Mouse (Mus musculus): ENCODE measurements at regions not wholly inside any gene's neighbourhood (a gene's known extent, or its start where the extent isn't known, plus 50 kb on each side); places are given as distances from the start of the nearest gene placed in this dataset.

- no peak for TF ChIP-seq POLR2A (IDR thresholded peaks at IDR 0.05; ENCODE audit: insufficient read depth, low read length)
- TF ChIP-seq CTCF (IDR thresholded peaks at IDR 0.05; ENCODE audit: low read depth, low read length): no peak
Measured at GRCm38 (mm10) chr9:74671356-74671952, 190.3 kb upstream of the Onecut1 start.

All from ES-Bruce4 (cell line).